18 mouse cellular contexts compared by ENCODE assay signal in genomic region chr5:132067750-132068739, GRCm38 (mm10).
DNase-seq lines count a peak whose midpoint lies in the region; ATAC-seq lines count a peak whose summit lies in the region.
"Had no signal": no experiment of that assay in that cellular context is flagged by ENCODE, and none has a peak within 500 bp of the region (broad histone marks: within the 10 kb centered on the region; RNA-seq: fewer than 3 reads in every experiment).

No protein-coding gene starts in this region.

- H3K4me3 ChIP-seq in hindbrain, embryonic 16.5 days (ENCODE audit: low read length): no peak overlapping the region
- H3K4me3 ChIP-seq in hindbrain, embryonic 11.5 days (ENCODE audit: low read depth, low read length): no peak overlapping the region
- H3K4me3 ChIP-seq: embryonic facial prominence, embryonic 12.5 days; forebrain, embryonic 13.5 days; heart, embryonic 13.5 days; hindbrain, embryonic 13.5 days had no signal

- H3K27ac ChIP-seq in hindbrain, embryonic 16.5 days (ENCODE audit: low read depth, low read length): no peak overlapping the region
- H3K27ac ChIP-seq in hindbrain, embryonic 11.5 days (ENCODE audit: low read depth, low read length): no peak overlapping the region
- H3K27ac ChIP-seq: embryonic facial prominence, embryonic 12.5 days; forebrain, embryonic 13.5 days; heart, embryonic 13.5 days; hindbrain, embryonic 13.5 days had no signal

- WGBS in hindbrain, embryonic 16.5 days: 55% methylated on average over 10 of the region's 10 CpGs
- WGBS in hindbrain, embryonic 11.5 days: 75% methylated on average over 10 of the region's 10 CpGs

- DNase-seq in hindbrain, embryonic 11.5 days (ENCODE audit: low spot score): no peak
- DNase-seq in forelimb bud, embryonic 11.5 days (ENCODE audit: low read depth, low spot score): peak; percentile 70
- peak; percentile 36 for DNase-seq in kidney, postnatal 10 days
- DNase-seq in mesoderm, embryonic 11.5 days (ENCODE audit: low read depth, low spot score): peak; percentile 49
- DNase-seq in right cerebral cortex, postnatal 25 days: no peak
- no peak for DNase-seq in cerebellum, postnatal 4 days (ENCODE audit: low spot score in 2 of 2)
- DNase-seq: B cell, adult 2 months; cerebellum, adult 18-20 months; gastrocnemius, postnatal 25 days; lung, adult 18-20 months; right cerebral cortex, adult 18-20 months; thymus, adult 2 months had no signal

- no peak overlapping the region for H3K9ac ChIP-seq in hindbrain, embryonic 16.5 days (ENCODE audit: low read depth, low read length)
- H3K9ac ChIP-seq in hindbrain, embryonic 11.5 days (ENCODE audit: low read depth, low read length): no peak overlapping the region
- H3K9ac ChIP-seq: embryonic facial prominence, embryonic 12.5 days; forebrain, embryonic 13.5 days; heart, embryonic 13.5 days; hindbrain, embryonic 13.5 days had no signal

- H3K4me2 ChIP-seq in hindbrain, embryonic 16.5 days (ENCODE audit: low read length): no peak overlapping the region
- no peak overlapping the region for H3K4me2 ChIP-seq in hindbrain, embryonic 11.5 days (replicated peaks; ENCODE audit: low read depth, low read length)
- H3K4me2 ChIP-seq: embryonic facial prominence, embryonic 12.5 days; forebrain, embryonic 13.5 days; heart, embryonic 13.5 days; hindbrain, embryonic 13.5 days had no signal

- no peaks in the 10 kb centered on the region for H3K9me3 ChIP-seq in hindbrain, embryonic 16.5 days (ENCODE audit: control insufficient read depth, low read length)
- no peaks in the 10 kb centered on the region for H3K9me3 ChIP-seq in hindbrain, embryonic 11.5 days (ENCODE audit: control insufficient read depth, low read length)
- H3K9me3 ChIP-seq: embryonic facial prominence, embryonic 12.5 days; forebrain, embryonic 13.5 days; heart, embryonic 13.5 days; hindbrain, embryonic 13.5 days had no signal

- peak; percentile 70; the same call in 1 of the 2 replicates for ATAC-seq in hindbrain, embryonic 16.5 days
- no peak for ATAC-seq in hindbrain, embryonic 11.5 days (ENCODE audit: low FRiP score)
- no peak for ATAC-seq in frontal cortex, adult (ENCODE audit: low TSS enrichment)
- ATAC-seq: forebrain, embryonic 13.5 days had no signal

- no peaks in the 10 kb centered on the region for H3K36me3 ChIP-seq in hindbrain, embryonic 16.5 days (ENCODE audit: control insufficient read depth, insufficient read depth, low read length)
- no peaks in the 10 kb centered on the region for H3K36me3 ChIP-seq in hindbrain, embryonic 11.5 days (ENCODE audit: control insufficient read depth, insufficient read depth, low read length)
- H3K36me3 ChIP-seq: embryonic facial prominence, embryonic 12.5 days; heart, embryonic 13.5 days; hindbrain, embryonic 13.5 days had no signal

- H3K27me3 ChIP-seq in hindbrain, embryonic 16.5 days (replicated peaks; ENCODE audit: control insufficient read depth, insufficient read depth, low read length): no peaks in the 10 kb centered on the region
- no peaks in the 10 kb centered on the region for H3K27me3 ChIP-seq in hindbrain, embryonic 11.5 days (ENCODE audit: control insufficient read depth, insufficient read depth, low read length)
- H3K27me3 ChIP-seq: embryonic facial prominence, embryonic 12.5 days; forebrain, embryonic 13.5 days; heart, embryonic 13.5 days; hindbrain, embryonic 13.5 days had no signal

- peaks cover 9% of the 10 kb centered on the region for H3K4me1 ChIP-seq in hindbrain, embryonic 16.5 days (ENCODE audit: control insufficient read depth, insufficient read depth, low read depth, low read length)
- no peaks in the 10 kb centered on the region; the same call in 1 of the 2 replicates for H3K4me1 ChIP-seq in hindbrain, embryonic 11.5 days (replicated peaks; ENCODE audit: control insufficient read depth, insufficient read depth, low read length)

Comparison
In these comparisons a context has a peak if more than half of its experiments do, and no peak if none do; other contexts are left out.
1. DNase-seq: peak in forelimb bud, embryonic 11.5 days (single experiment), kidney, postnatal 10 days (single experiment) and mesoderm, embryonic 11.5 days (single experiment); none in hindbrain, embryonic 11.5 days (single experiment), right cerebral cortex, postnatal 25 days (single experiment) and cerebellum, postnatal 4 days (0 of 2).